ENCODE assay signal across 21 mouse cellular contexts in genomic region chr13:54281623-54282022, GRCm38 (mm10).
A peak's percentile ranks its signal among the peaks of the same experiment; 100 is the strongest.
DNase-seq lines count a peak whose midpoint lies in the region; ATAC-seq lines count a peak whose summit lies in the region.
"Had no signal": no experiment of that assay in that cellular context is flagged by ENCODE, and none has a peak within 500 bp of the region (broad histone marks: within the 10 kb centered on the region; RNA-seq: fewer than 3 reads in every experiment).

No protein-coding gene starts in this region.

- H3K4me1 ChIP-seq in hindbrain, embryonic 15.5 days (replicated peaks): peaks cover 21% of the 10 kb centered on the region
- peaks cover 17% of the 10 kb centered on the region for H3K4me1 ChIP-seq in hindbrain, embryonic 10.5 days (replicated peaks)
- peaks cover 20% of the 10 kb centered on the region for H3K4me1 ChIP-seq in forebrain, embryonic 14.5 days (ENCODE audit: control insufficient read depth, insufficient read depth, low read length)
- peaks cover 22% of the 10 kb centered on the region for H3K4me1 ChIP-seq in midbrain, embryonic 16.5 days (ENCODE audit: control insufficient read depth, insufficient read depth, low read length)
- H3K4me1 ChIP-seq in kidney, embryonic 16.5 days (ENCODE audit: insufficient read depth, low read length): peaks cover 8% of the 10 kb centered on the region
- H3K4me1 ChIP-seq: stomach, embryonic 15.5 days had no signal

- DNase-seq in cerebellum, adult 9-11 months: peak; percentile 68
- no peak for DNase-seq in cerebellum, adult 11 months
- no peak for DNase-seq in hindbrain, embryonic 10.5 days (ENCODE audit: low spot score)
- DNase-seq in forebrain, embryonic 14.5 days (ENCODE audit: low spot score): peak; percentile 41
- DNase-seq in retina, postnatal 1 day: no peak
- DNase-seq: adrenal gland, postnatal 10 days; gastrocnemius, adult 2 months; kidney, adult 11 months; kidney, postnatal 10 days; left cerebral cortex, postnatal 4 days; liver; thymus, adult 18-20 months had no signal

- H3K36me3 ChIP-seq in hindbrain, embryonic 15.5 days: no peaks in the 10 kb centered on the region
- no peaks in the 10 kb centered on the region for H3K36me3 ChIP-seq in hindbrain, embryonic 10.5 days
- no peaks in the 10 kb centered on the region for H3K36me3 ChIP-seq in forebrain, embryonic 14.5 days (ENCODE audit: control insufficient read depth, insufficient read depth, low read length)
- no peaks in the 10 kb centered on the region for H3K36me3 ChIP-seq in midbrain, embryonic 16.5 days (ENCODE audit: control insufficient read depth, insufficient read depth, low read length)
- no peaks in the 10 kb centered on the region for H3K36me3 ChIP-seq in kidney, embryonic 16.5 days (ENCODE audit: insufficient read depth, low read length)
- H3K36me3 ChIP-seq: G1E; heart, embryonic 10.5 days; neural tube, embryonic 12.5 days; stomach, embryonic 15.5 days had no signal

- no peak overlapping the region for H3K4me3 ChIP-seq in hindbrain, embryonic 15.5 days
- H3K4me3 ChIP-seq in hindbrain, embryonic 10.5 days: no peak overlapping the region
- H3K4me3 ChIP-seq in forebrain, embryonic 14.5 days (ENCODE audit: low read depth, low read length): no peak overlapping the region
- H3K4me3 ChIP-seq in midbrain, embryonic 16.5 days (ENCODE audit: low read depth, low read length): no peak overlapping the region
- no peak overlapping the region for H3K4me3 ChIP-seq in kidney, embryonic 16.5 days (ENCODE audit: low read length)
- H3K4me3 ChIP-seq: gastrocnemius, adult 2 months; neural tube, embryonic 12.5 days; stomach, embryonic 15.5 days had no signal

- peak overlapping the region; percentile 65; the same call in 1 of the 2 replicates for H3K27ac ChIP-seq in hindbrain, embryonic 15.5 days (replicated peaks)
- no peak overlapping the region for H3K27ac ChIP-seq in hindbrain, embryonic 10.5 days
- peak overlapping the region; percentile 63; the same call in 1 of the 2 replicates for H3K27ac ChIP-seq in forebrain, embryonic 14.5 days (ENCODE audit: low read depth, low read length)
- peak overlapping the region; percentile 8; the same call in 1 of the 2 replicates for H3K27ac ChIP-seq in midbrain, embryonic 16.5 days (ENCODE audit: low read length)
- H3K27ac ChIP-seq in kidney, embryonic 16.5 days (ENCODE audit: low read length): no peak overlapping the region
- H3K27ac ChIP-seq: gastrocnemius, adult 2 months; heart, embryonic 10.5 days; neural tube, embryonic 12.5 days; stomach, embryonic 15.5 days had no signal

- no peak; the same call in 1 of the 2 replicates for ATAC-seq in hindbrain, embryonic 15.5 days (ENCODE audit: low FRiP score, low read depth)
- no peak for ATAC-seq in forebrain, embryonic 14.5 days
- peak; percentile 47 for ATAC-seq in midbrain, embryonic 16.5 days
- no peak for ATAC-seq in kidney, embryonic 16.5 days (ENCODE audit: low FRiP score, low TSS enrichment)
- ATAC-seq: activated CD4-positive, CD25-positive, alpha-beta regulatory T cell, adult 4 months; lung, postnatal 0 days had no signal

- H3K9ac ChIP-seq in hindbrain, embryonic 15.5 days: no peak overlapping the region
- no peak overlapping the region; the same call in 1 of the 2 replicates for H3K9ac ChIP-seq in forebrain, embryonic 14.5 days (ENCODE audit: low read length)
- no peak overlapping the region for H3K9ac ChIP-seq in midbrain, embryonic 16.5 days (ENCODE audit: low read depth, low read length)
- H3K9ac ChIP-seq in kidney, embryonic 16.5 days (replicated peaks; ENCODE audit: low read length): no peak overlapping the region
- H3K9ac ChIP-seq: neural tube, embryonic 12.5 days; stomach, embryonic 15.5 days had no signal

- no peaks in the 10 kb centered on the region for H3K9me3 ChIP-seq in hindbrain, embryonic 15.5 days
- H3K9me3 ChIP-seq in hindbrain, embryonic 10.5 days: no peaks in the 10 kb centered on the region; the same call in 1 of the 2 replicates
- no peaks in the 10 kb centered on the region for H3K9me3 ChIP-seq in forebrain, embryonic 14.5 days (replicated peaks; ENCODE audit: control insufficient read depth, low read length)
- H3K9me3 ChIP-seq in midbrain, embryonic 16.5 days (replicated peaks; ENCODE audit: control insufficient read depth, low read length, poor library complexity, severe bottlenecking): no peaks in the 10 kb centered on the region
- H3K9me3 ChIP-seq in kidney, embryonic 16.5 days (ENCODE audit: low read length): peaks cover 5% of the 10 kb centered on the region
- H3K9me3 ChIP-seq: heart, embryonic 10.5 days; neural tube, embryonic 12.5 days; stomach, embryonic 15.5 days had no signal

- 22% methylated on average over 8 of the region's 8 CpGs for WGBS in hindbrain, embryonic 15.5 days
- 40% methylated on average over 8 of the region's 8 CpGs for WGBS in hindbrain, embryonic 10.5 days
- WGBS in forebrain, embryonic 14.5 days: 21% methylated on average over 8 of the region's 8 CpGs
- WGBS in midbrain, embryonic 16.5 days: 17% methylated on average over 8 of the region's 8 CpGs
- 35% methylated on average over 8 of the region's 8 CpGs for WGBS in kidney, embryonic 16.5 days

- H3K4me2 ChIP-seq in hindbrain, embryonic 15.5 days: peak overlapping the region; percentile 6; the same call in 1 of the 2 replicates
- H3K4me2 ChIP-seq in forebrain, embryonic 14.5 days (ENCODE audit: low read length): peak overlapping the region; percentile 49
- H3K4me2 ChIP-seq in midbrain, embryonic 16.5 days (ENCODE audit: low read length): no peak overlapping the region; the same call in 1 of the 2 replicates
- H3K4me2 ChIP-seq in kidney, embryonic 16.5 days (replicated peaks; ENCODE audit: low read depth, low read length): no peak overlapping the region

- H3K27me3 ChIP-seq in hindbrain, embryonic 15.5 days: no peaks in the 10 kb centered on the region
- peaks cover 29% of the 10 kb centered on the region for H3K27me3 ChIP-seq in hindbrain, embryonic 10.5 days (ENCODE audit: insufficient read depth, poor library complexity, severe bottlenecking)
- no peaks in the 10 kb centered on the region for H3K27me3 ChIP-seq in forebrain, embryonic 14.5 days (replicated peaks; ENCODE audit: control insufficient read depth, insufficient read depth, low read length)
- no peaks in the 10 kb centered on the region for H3K27me3 ChIP-seq in midbrain, embryonic 16.5 days (ENCODE audit: control insufficient read depth, insufficient read depth, low read depth, low read length)
- no peaks in the 10 kb centered on the region for H3K27me3 ChIP-seq in kidney, embryonic 16.5 days (ENCODE audit: insufficient read depth, low read length)

Comparison
In these comparisons a context has a peak if more than half of its experiments do, and no peak if none do; other contexts are left out.
1. DNase-seq: peak in cerebellum, adult 9-11 months (single experiment) and forebrain, embryonic 14.5 days (single experiment); none in cerebellum, adult 11 months (single experiment), hindbrain, embryonic 10.5 days (single experiment) and retina, postnatal 1 day (single experiment).
2. H3K27ac ChIP-seq: peak in hindbrain, embryonic 15.5 days (single experiment), forebrain, embryonic 14.5 days (single experiment) and midbrain, embryonic 16.5 days (single experiment); none in hindbrain, embryonic 10.5 days (single experiment) and kidney, embryonic 16.5 days (single experiment).
3. H3K4me2 ChIP-seq: peak in hindbrain, embryonic 15.5 days (single experiment) and forebrain, embryonic 14.5 days (single experiment); none in midbrain, embryonic 16.5 days (single experiment) and kidney, embryonic 16.5 days (single experiment).